Mouse (Mus musculus): ENCODE results near the gene Cers6. TPM values are rescaled to one million over a fixed set of nuclear protein-coding genes. Genes with fewer than 3 reads are reported as not detected.

Gene Cers6
- polyA plus RNA-seq, 1 experiment from 2014 or later, result 8.2 TPM

DNA sequence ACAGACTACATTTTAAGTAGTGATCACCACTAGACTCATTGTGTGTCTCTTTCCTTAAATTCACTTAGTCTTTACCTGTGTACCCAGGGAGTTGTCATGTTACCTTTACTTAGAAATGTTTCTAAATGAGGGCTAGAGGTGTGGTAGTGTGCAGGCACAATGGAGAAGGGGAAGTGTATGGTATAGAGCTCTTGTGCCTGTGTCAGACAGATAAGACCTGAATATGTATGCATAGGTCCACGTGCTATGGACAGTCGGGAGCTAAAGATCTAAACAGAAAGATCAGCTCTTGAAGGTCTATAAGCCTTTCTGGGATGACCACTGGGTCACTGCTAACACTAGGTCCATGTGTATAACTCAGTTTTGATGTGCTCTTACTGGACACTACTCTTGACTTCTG lies 87.9 kb downstream of the Cers6 start:
- no peak overlapping the region for H3K4me3 ChIP-seq (ENCODE audit: low read depth, low read length)
- H3K27me3 ChIP-seq (ENCODE audit: insufficient read depth, low read length), result no peaks in the 10 kb centered on the region
- TF ChIP-seq CTCF (IDR thresholded peaks at IDR 0.05; ENCODE audit: low read depth) (no peak), EP300 (IDR thresholded peaks at IDR 0.05; ENCODE audit: low read depth) (no peak)
- WGBS (ENCODE audit: insufficient replicate concordance), result 43% methylated on average over 2 of the region's 2 CpGs
- no peak overlapping the region for H3K4me2 ChIP-seq (ENCODE audit: low read depth, low read length)
- H3K27ac ChIP-seq (ENCODE audit: low read depth), result no peak overlapping the region
- no peak overlapping the region for H3K9ac ChIP-seq (replicated peaks)
- ATAC-seq, result 0 out of 2 replicates have a peak, but pooled peaks have one; percentile 37
- H3K36me3 ChIP-seq (replicated peaks; ENCODE audit: insufficient read depth, low read length), result 0 out of 2 replicates have a peak, but pooled peaks cover 3% of the 10 kb centered on the region
- no peaks in the 10 kb centered on the region for H3K9me3 ChIP-seq (ENCODE audit: low read length)
- DNase-seq, result no peak
- peaks cover 4% of the 10 kb centered on the region; the same call in 1 of the 2 replicates for H3K4me1 ChIP-seq (ENCODE audit: insufficient read depth)

DNA sequence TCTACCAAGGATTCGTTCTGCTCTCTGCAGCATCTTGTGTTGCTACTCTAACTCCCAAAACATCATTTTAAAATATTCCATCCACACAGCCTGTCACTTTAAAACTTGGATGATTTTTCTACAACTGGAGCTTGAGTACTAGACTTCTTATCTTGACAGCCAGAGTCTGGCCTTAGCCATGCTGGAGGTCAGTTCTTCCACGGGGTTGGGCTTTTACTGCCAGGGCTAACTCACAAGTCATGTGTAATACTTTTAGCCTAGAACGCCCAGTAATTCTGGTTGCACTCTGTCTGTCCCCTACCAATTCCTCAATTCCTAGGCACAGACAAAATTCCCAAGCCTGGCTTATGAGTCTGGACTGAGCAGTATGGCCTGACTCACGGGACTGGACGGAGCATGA lies 88.5 kb downstream of the Cers6 start:
- Histone ChIP-seq H3K9ac (replicated peaks) (no peak overlapping the region), H3K9me3 (ENCODE audit: low read length) (no peaks in the 10 kb centered on the region), H3K27me3 (ENCODE audit: insufficient read depth, low read length) (no peaks in the 10 kb centered on the region), H3K27ac (ENCODE audit: low read depth) (no peak overlapping the region), H3K4me3 (ENCODE audit: low read depth, low read length) (no peak overlapping the region), H3K36me3 (replicated peaks; ENCODE audit: insufficient read depth, low read length) (0 out of 2 replicates have a peak, but pooled peaks cover 3% of the 10 kb centered on the region), H3K4me1 (ENCODE audit: insufficient read depth) (peaks cover 4% of the 10 kb centered on the region; the same call in 1 of the 2 replicates), H3K4me2 (ENCODE audit: low read depth, low read length) (no peak overlapping the region)
- DNase-seq, result no peak
- ATAC-seq, result no peak
- WGBS (ENCODE audit: insufficient replicate concordance), result 67% methylated on average over 5 of the region's 5 CpGs
- no peak for TF ChIP-seq CTCF (IDR thresholded peaks at IDR 0.05; ENCODE audit: low read depth)
- TF ChIP-seq EP300 (IDR thresholded peaks at IDR 0.05; ENCODE audit: low read depth), result no peak

DNA sequence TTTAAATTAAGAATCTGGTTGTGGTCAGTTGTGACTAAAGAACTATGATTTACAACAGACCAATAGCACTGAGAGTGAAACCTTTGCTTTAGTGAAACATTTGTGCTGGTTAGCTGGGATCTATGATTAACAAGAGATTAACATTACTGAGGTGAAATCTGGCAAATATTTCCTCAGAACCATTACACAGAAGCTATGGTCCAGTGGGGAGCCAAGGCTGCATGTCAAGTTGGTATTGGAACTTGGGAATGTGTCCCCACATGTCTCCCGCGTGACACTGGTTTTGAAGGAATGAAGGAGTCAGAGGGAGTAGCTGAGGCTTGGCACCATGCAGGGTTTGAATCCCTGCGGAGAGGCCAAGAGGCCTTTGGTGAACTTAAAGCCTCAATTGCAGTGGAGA lies 90.5 kb downstream of the Cers6 start:
- Histone ChIP-seq H3K27me3 (ENCODE audit: insufficient read depth, low read length) (no peaks in the 10 kb centered on the region), H3K4me2 (ENCODE audit: low read depth, low read length) (no peak overlapping the region), H3K36me3 (replicated peaks; ENCODE audit: insufficient read depth, low read length) (0 out of 2 replicates have a peak, but pooled peaks cover 3% of the 10 kb centered on the region), H3K4me3 (ENCODE audit: low read depth, low read length) (no peak overlapping the region), H3K4me1 (ENCODE audit: insufficient read depth) (no peaks in the 10 kb centered on the region), H3K27ac (ENCODE audit: low read depth) (no peak overlapping the region), H3K9me3 (ENCODE audit: low read length) (no peaks in the 10 kb centered on the region), H3K9ac (replicated peaks) (no peak overlapping the region)
- ATAC-seq (no peak), DNase-seq (no peak)
- WGBS (ENCODE audit: insufficient replicate concordance), result 98% methylated on average over 3 of the region's 3 CpGs
- TF ChIP-seq CTCF (IDR thresholded peaks at IDR 0.05; ENCODE audit: low read depth), result no peak
- no peak for TF ChIP-seq EP300 (IDR thresholded peaks at IDR 0.05; ENCODE audit: low read depth)

DNA sequence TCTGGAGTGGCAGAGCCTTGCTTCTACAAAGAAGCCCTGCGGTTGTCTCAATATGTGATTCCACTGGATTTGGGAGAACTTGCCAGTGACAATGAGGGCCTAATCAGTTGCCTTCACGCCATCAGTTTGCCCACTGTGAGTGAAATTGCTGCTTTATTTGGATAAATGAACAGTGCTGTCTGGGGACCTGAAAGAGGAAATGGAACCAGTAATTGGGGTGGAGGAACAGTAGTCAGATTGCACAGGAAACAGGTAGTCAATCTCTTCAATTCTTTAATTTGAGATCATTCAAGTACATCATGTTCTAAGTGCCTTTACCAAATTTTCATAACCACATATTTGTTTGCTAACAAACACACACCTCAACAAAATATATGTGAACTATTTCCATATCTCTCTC lies 92.4 kb downstream of the Cers6 start:
- Histone ChIP-seq H3K4me2 (ENCODE audit: low read depth, low read length) (no peak overlapping the region), H3K27me3 (ENCODE audit: insufficient read depth, low read length) (no peaks in the 10 kb centered on the region), H3K4me3 (ENCODE audit: low read depth, low read length) (no peak overlapping the region), H3K9me3 (ENCODE audit: low read length) (no peaks in the 10 kb centered on the region), H3K4me1 (ENCODE audit: insufficient read depth) (no peaks in the 10 kb centered on the region), H3K27ac (ENCODE audit: low read depth) (no peak overlapping the region), H3K36me3 (replicated peaks; ENCODE audit: insufficient read depth, low read length) (0 out of 2 replicates have a peak, but pooled peaks cover 2% of the 10 kb centered on the region), H3K9ac (replicated peaks) (no peak overlapping the region)
- DNase-seq, result no peak
- 77% methylated on average over 2 of the region's 2 CpGs for WGBS (ENCODE audit: insufficient replicate concordance)
- TF ChIP-seq EP300 (IDR thresholded peaks at IDR 0.05; ENCODE audit: low read depth) (no peak), CTCF (IDR thresholded peaks at IDR 0.05; ENCODE audit: low read depth) (no peak)
- no peak for ATAC-seq

DNA sequence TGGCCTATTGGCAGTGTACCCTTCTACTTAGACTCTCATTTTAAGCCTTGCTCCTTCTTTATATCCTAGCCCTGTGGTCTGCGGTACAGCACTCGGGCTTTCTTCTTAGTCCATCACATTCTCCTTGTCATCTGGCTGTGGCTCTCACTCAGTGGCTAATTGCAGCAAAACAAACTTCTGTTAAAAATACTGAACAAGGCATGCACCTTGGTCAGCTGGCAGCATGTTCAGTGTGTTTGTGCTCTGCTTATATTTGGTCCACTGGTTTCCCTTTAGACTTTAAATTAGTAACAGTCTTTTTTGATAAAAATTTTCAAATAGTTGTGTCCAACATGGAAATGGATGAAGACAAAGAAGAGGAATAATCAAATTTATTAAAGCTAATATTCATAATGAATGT lies 94.3 kb downstream of the Cers6 start:
- no peak for ATAC-seq
- Histone ChIP-seq H3K27ac (ENCODE audit: low read depth) (no peak overlapping the region), H3K4me2 (ENCODE audit: low read depth, low read length) (no peak overlapping the region), H3K4me1 (ENCODE audit: insufficient read depth) (no peaks in the 10 kb centered on the region; the same call in none of the 2 replicates), H3K4me3 (ENCODE audit: low read depth, low read length) (no peak overlapping the region), H3K36me3 (replicated peaks; ENCODE audit: insufficient read depth, low read length) (no peaks in the 10 kb centered on the region), H3K27me3 (ENCODE audit: insufficient read depth, low read length) (no peaks in the 10 kb centered on the region), H3K9me3 (ENCODE audit: low read length) (no peaks in the 10 kb centered on the region), H3K9ac (replicated peaks) (no peak overlapping the region)
- no peak for DNase-seq
- WGBS (ENCODE audit: insufficient replicate concordance), result 90% methylated on average over 2 of the region's 2 CpGs
- no peak for TF ChIP-seq EP300 (IDR thresholded peaks at IDR 0.05; ENCODE audit: low read depth)
- TF ChIP-seq CTCF (IDR thresholded peaks at IDR 0.05; ENCODE audit: low read depth), result no peak

DNA sequence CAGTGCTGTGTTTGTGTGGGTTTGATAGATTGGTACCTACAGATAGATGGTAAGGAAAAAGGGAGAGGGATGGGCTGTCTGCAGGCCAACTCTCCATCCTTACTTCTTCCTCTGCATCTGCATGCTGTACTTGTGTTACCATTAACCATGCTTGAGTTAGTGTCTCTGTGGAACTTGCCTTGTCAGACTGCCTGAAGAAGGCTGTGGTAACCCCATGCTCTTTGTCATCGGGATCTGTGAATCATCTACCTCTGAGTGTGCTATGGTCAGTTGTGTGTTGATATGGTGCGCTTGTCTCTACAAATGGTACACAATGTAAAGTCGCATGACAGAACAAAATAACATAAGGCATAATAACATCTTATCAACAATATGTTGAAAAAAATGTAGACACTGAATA lies 94.9 kb downstream of the Cers6 start:
- no peak overlapping the region for H3K4me2 ChIP-seq (ENCODE audit: low read depth, low read length)
- H3K27me3 ChIP-seq (ENCODE audit: insufficient read depth, low read length), result no peaks in the 10 kb centered on the region
- TF ChIP-seq CTCF (IDR thresholded peaks at IDR 0.05; ENCODE audit: low read depth) (no peak), EP300 (IDR thresholded peaks at IDR 0.05; ENCODE audit: low read depth) (no peak)
- H3K9me3 ChIP-seq (ENCODE audit: low read length), result no peaks in the 10 kb centered on the region
- 81% methylated on average over 3 of the region's 3 CpGs for WGBS (ENCODE audit: insufficient replicate concordance)
- DNase-seq (no peak), ATAC-seq (no peak)
- H3K4me3 ChIP-seq (ENCODE audit: low read depth, low read length), result no peak overlapping the region
- H3K4me1 ChIP-seq (ENCODE audit: insufficient read depth), result no peaks in the 10 kb centered on the region; the same call in none of the 2 replicates
- H3K9ac ChIP-seq (replicated peaks), result no peak overlapping the region
- H3K36me3 ChIP-seq (replicated peaks; ENCODE audit: insufficient read depth, low read length), result no peaks in the 10 kb centered on the region
- no peak overlapping the region for H3K27ac ChIP-seq (ENCODE audit: low read depth)

DNA sequence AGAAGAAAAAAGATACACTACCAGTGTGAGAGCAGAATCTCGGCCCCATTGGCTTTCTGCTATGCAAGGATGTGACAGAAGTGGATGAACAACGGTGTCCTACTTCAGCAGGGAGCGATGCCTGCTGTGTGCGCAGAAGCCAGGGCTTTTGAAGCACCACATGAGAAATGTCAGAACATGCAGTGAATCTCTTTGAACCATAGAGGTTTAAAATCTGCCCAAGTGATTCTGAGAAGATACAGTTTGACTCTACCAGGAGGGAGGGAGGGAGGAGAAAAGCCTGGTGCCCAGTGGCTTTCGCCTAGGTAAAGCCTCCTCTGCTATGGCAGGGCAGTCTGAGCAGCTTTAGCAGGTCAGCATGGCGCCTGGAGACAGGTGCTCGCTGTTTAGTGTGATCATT lies 96.6 kb downstream of the Cers6 start:
- ATAC-seq, result no peak
- TF ChIP-seq CTCF (IDR thresholded peaks at IDR 0.05; ENCODE audit: low read depth) (no peak), EP300 (IDR thresholded peaks at IDR 0.05; ENCODE audit: low read depth) (no peak)
- no peak overlapping the region for H3K4me3 ChIP-seq (ENCODE audit: low read depth, low read length)
- no peak overlapping the region for H3K27ac ChIP-seq (ENCODE audit: low read depth)
- DNase-seq, result no peak
- no peaks in the 10 kb centered on the region for H3K27me3 ChIP-seq (ENCODE audit: insufficient read depth, low read length)
- H3K36me3 ChIP-seq (replicated peaks; ENCODE audit: insufficient read depth, low read length), result no peaks in the 10 kb centered on the region
- no peaks in the 10 kb centered on the region; the same call in none of the 2 replicates for H3K4me1 ChIP-seq (ENCODE audit: insufficient read depth)
- no peak overlapping the region for H3K4me2 ChIP-seq (ENCODE audit: low read depth, low read length)
- WGBS (ENCODE audit: insufficient replicate concordance), result 78% methylated on average over 7 of the region's 7 CpGs
- H3K9ac ChIP-seq (replicated peaks), result no peak overlapping the region
- no peaks in the 10 kb centered on the region for H3K9me3 ChIP-seq (ENCODE audit: low read length)
